8 mouse cellular contexts compared by ENCODE assay signal in genomic region chr3:146327537-146328255, GRCm38 (mm10).
DNase-seq lines count a peak whose midpoint lies in the region; ATAC-seq and TF ChIP-seq lines count a peak whose summit lies in the region.

No protein-coding gene starts in this region.

- under 1% methylated on average over 13 of the region's 13 CpGs for WGBS in forebrain, embryonic 14.5 days
- WGBS in hindbrain, embryonic 10.5 days: under 1% methylated on average over 13 of the region's 13 CpGs
- under 1% methylated on average over 13 of the region's 13 CpGs for WGBS in lung, embryonic 15.5 days
- 1% methylated on average over 13 of the region's 13 CpGs for WGBS in olfactory bulb, adult 2 months

- TF ChIP-seq POLR2A in olfactory bulb, adult 2 months (IDR thresholded peaks at IDR 0.05; ENCODE audit: insufficient read depth, low read depth, low read length): no peak

- peak; percentile 93 for DNase-seq in MEL-GATA-1-ER (ENCODE audit: extremely low read depth, low read depth)
- peak; percentile 39 for DNase-seq in cerebellum, adult 11 months
- DNase-seq in forebrain, embryonic 14.5 days (ENCODE audit: low spot score): peak; percentile 98
- DNase-seq in hindbrain, embryonic 10.5 days (ENCODE audit: low spot score): peak; percentile 70
- peak; percentile 55 for DNase-seq in layer of hippocampus, adult 9-10 months (ENCODE audit: low spot score)
- peak; percentile 54 for DNase-seq in thymus, postnatal 14 days

- H3K27me3 ChIP-seq in forebrain, embryonic 14.5 days (replicated peaks; ENCODE audit: control insufficient read depth, insufficient read depth, low read length): no peaks in the 10 kb centered on the region
- H3K27me3 ChIP-seq in hindbrain, embryonic 10.5 days (ENCODE audit: insufficient read depth, poor library complexity, severe bottlenecking): peaks cover 19% of the 10 kb centered on the region; the same call in 1 of the 2 replicates
- no peaks in the 10 kb centered on the region for H3K27me3 ChIP-seq in lung, embryonic 15.5 days

- 0 out of 2 replicates have a peak, but pooled peaks have one; percentile 35 for TF ChIP-seq CTCF in olfactory bulb, adult 2 months (IDR thresholded peaks at IDR 0.05; ENCODE audit: insufficient read depth, low read depth, low read length)

- H3K9ac ChIP-seq in forebrain, embryonic 14.5 days (ENCODE audit: low read length): peak overlapping the region; percentile 58
- H3K9ac ChIP-seq in lung, embryonic 15.5 days: 0 out of 2 replicates have a peak overlapping the region, but pooled peaks have one; percentile 14

- peak; percentile 92 for ATAC-seq in forebrain, embryonic 14.5 days
- peak; percentile 86; the same call in 1 of the 2 replicates for ATAC-seq in lung, embryonic 15.5 days (ENCODE audit: borderline replicate concordance, extremely low read depth, low FRiP score, low TSS enrichment)

- no peaks in the 10 kb centered on the region for H3K36me3 ChIP-seq in forebrain, embryonic 14.5 days (ENCODE audit: control insufficient read depth, insufficient read depth, low read length)
- no peaks in the 10 kb centered on the region for H3K36me3 ChIP-seq in hindbrain, embryonic 10.5 days
- H3K36me3 ChIP-seq in lung, embryonic 15.5 days: no peaks in the 10 kb centered on the region

- peaks cover 7% of the 10 kb centered on the region; the same call in 1 of the 2 replicates for H3K4me1 ChIP-seq in forebrain, embryonic 14.5 days (ENCODE audit: control insufficient read depth, insufficient read depth, low read length)
- H3K4me1 ChIP-seq in hindbrain, embryonic 10.5 days (replicated peaks): peaks cover 17% of the 10 kb centered on the region
- peaks cover 17% of the 10 kb centered on the region for H3K4me1 ChIP-seq in lung, embryonic 15.5 days
- peaks cover 9% of the 10 kb centered on the region for H3K4me1 ChIP-seq in olfactory bulb, adult 2 months (ENCODE audit: control insufficient read depth, insufficient read depth, low read length)

- peak overlapping the region; percentile 54 for H3K4me2 ChIP-seq in forebrain, embryonic 14.5 days (ENCODE audit: low read length)
- H3K4me2 ChIP-seq in lung, embryonic 15.5 days: peak overlapping the region; percentile 69

- H3K4me3 ChIP-seq in forebrain, embryonic 14.5 days (ENCODE audit: low read depth, low read length): peak overlapping the region; percentile 19
- peak overlapping the region; percentile 49 for H3K4me3 ChIP-seq in hindbrain, embryonic 10.5 days
- peak overlapping the region; percentile 24 for H3K4me3 ChIP-seq in lung, embryonic 15.5 days
- peak overlapping the region; percentile 35 for H3K4me3 ChIP-seq in olfactory bulb, adult 2 months (ENCODE audit: insufficient read depth, low read depth, low read length)

- no peaks in the 10 kb centered on the region for H3K9me3 ChIP-seq in forebrain, embryonic 14.5 days (replicated peaks; ENCODE audit: control insufficient read depth, low read length)
- H3K9me3 ChIP-seq in hindbrain, embryonic 10.5 days: no peaks in the 10 kb centered on the region
- no peaks in the 10 kb centered on the region for H3K9me3 ChIP-seq in lung, embryonic 15.5 days

- H3K27ac ChIP-seq in forebrain, embryonic 14.5 days (ENCODE audit: low read depth, low read length): peak overlapping the region; percentile 87
- peak overlapping the region; percentile 85 for H3K27ac ChIP-seq in hindbrain, embryonic 10.5 days
- H3K27ac ChIP-seq in lung, embryonic 15.5 days: no peak overlapping the region
- H3K27ac ChIP-seq in olfactory bulb, adult 2 months (ENCODE audit: insufficient read depth, low read depth, low read length): peak overlapping the region; percentile 61; the same call in 1 of the 2 replicates

Comparison
In these comparisons a context has a peak if more than half of its experiments do, and no peak if none do; other contexts are left out.
1. DNase-seq: peak in every context shown above with its lines; median percentile 98 in forebrain, embryonic 14.5 days; 93 in MEL-GATA-1-ER; 70 in hindbrain, embryonic 10.5 days; 55 in layer of hippocampus, adult 9-10 months; 54 in thymus, postnatal 14 days; 39 in cerebellum, adult 11 months.